Mouse (Mus musculus): ENCODE results near the gene Olfr574.

Gene Olfr574

DNA sequence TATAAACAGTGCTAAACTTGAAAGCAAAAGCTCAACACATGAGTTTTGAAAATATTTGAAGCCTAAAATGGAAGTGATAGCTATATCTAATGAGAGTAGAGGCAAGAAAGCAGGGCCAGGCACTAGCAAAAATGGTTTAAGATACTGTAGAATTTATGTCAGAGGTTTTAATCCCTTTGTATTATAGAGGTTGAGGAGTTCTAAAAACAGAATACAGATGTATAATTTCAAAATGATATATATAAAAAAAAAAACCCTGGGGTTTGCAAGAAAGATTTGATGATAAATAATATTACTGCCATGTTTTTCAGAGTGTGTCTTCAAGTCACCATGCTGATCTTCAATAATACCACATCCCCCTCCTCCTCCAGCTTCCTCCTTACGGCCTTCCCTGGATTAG, at the start of gene Olfr574:
TSS of gene Olfr574 (plus strand) at position 301 of the 400 bp plus-strand sequence.
- no peak for DNase-seq (ENCODE audit: inconsistent ontology term)

DNA sequence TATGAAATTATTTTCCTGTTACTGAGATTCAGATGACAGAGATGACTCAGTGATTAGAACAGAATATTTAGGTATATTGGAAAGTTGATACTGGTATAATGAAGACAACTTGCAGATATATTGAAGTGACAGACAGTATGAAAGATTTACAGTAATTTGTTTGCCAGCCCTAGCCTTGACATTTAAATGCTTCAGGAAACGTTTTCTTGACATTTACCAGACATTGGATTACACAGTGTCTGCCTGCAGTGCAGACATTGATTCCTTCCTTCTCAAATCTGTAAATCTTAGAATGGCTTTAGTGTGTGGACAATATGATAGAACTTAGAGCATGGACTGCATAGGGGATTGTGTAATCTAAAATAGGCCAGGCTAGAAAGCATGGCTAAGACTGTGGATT, 33.0 kb upstream of the Olfr574 start:
- DNase-seq (ENCODE audit: inconsistent ontology term), result no peak

GRCm38 (mm10) chr7:102916405-102916804, 31.9 kb upstream of the Olfr574 start:
- no peak for DNase-seq (ENCODE audit: inconsistent ontology term)

DNA sequence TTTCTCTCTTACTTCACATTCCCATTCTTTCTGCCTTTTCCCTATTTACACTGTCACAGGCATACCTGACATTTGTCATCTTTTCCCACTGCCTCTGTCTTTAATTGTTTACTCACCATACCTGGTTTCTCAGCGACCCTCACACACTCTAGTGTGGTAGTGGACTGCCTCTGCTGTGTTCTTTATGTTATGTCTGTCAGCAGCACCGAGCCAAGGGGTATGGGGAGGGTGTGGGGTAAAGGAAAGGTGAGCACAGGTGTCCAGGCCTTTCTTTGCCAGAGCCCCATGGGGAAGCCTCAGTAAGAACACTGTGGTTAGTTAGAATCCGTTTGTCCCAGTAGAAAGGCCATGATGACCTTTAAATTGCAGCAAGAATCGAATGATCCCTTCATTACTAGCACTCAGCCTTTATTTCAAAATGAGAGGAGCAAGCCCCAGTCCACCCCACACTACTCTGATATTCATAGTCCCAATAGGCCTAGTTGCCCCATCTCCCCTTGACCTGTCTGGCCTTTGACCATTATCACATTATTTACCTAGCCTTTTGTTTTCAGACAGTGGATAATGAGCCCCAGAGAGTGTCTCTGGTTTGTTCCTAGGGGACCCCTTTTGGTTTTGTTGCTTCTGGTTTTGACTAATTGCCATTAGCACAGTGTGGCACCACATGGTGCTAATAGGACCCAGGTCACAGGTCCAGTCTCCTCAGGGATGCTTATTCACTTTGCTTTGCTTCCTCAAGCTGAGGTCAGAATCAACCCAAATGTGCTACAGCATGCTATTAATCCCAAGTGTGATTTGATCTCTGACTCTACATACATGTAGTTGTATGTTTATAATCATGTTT, 31.0 kb upstream of the Olfr574 start, which contains the start of gene Olfr571:
TSS of gene Olfr571 (minus strand) at position 505 of the 844 bp plus-strand sequence.
- DNase-seq (ENCODE audit: inconsistent ontology term), result no peak

DNA sequence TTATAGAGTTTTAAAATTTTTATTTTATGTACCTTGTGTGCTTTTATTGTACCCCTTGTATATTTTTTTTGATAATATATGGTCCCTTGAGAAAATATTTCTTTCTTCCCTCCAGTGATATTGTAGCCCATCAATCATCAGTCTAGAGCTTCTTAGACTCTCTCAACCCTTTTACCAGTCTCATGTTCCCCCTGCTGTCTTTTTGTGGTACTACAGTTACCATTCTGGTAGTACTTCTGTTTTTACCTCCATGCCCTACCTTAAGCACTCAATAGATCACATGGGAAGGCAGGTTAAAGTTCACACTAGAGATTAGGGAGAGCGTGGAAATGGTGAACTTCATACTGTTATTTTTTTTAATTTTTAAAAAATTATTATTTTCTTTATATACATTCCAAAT, 28.6 kb upstream of the Olfr574 start:
- peak; percentile 4 for DNase-seq (ENCODE audit: inconsistent ontology term)

DNA sequence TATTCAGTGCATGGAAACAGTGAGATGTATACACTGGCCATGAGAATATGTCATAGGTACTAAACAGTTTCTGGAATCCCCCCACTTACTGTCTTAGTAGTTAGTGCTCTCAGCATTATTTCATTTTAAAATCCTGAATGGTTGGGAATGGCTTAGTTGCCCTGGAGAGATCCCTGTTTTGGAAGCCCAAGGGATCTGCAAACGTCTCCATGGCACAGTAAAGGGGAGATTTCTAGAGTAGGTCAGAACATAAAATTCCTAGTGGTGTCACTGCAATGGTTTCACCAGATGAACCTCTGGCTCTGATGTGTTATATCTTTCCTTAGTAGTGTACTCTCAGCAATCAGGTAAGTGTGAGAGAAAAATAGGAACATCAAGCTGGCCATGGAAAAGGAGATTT, 24.2 kb upstream of the Olfr574 start, which contains the start of gene Olfr572:
TSS of gene Olfr572 (plus strand) at position 301 of the 400 bp plus-strand sequence.
- no peak for DNase-seq (ENCODE audit: inconsistent ontology term)

- DNase-seq (ENCODE audit: inconsistent ontology term), result no peak
Measured at GRCm38 (mm10) chr7:102927105-102927504, 21.2 kb upstream of the Olfr574 start.

- no peak for DNase-seq (ENCODE audit: inconsistent ontology term)
Measured at GRCm38 (mm10) chr7:102942475-102942874, 5.8 kb upstream of the Olfr574 start, which contains the start of gene Olfr573-ps1. TSS of gene Olfr573-ps1 (minus strand) at chr7:102942575.

- DNase-seq (ENCODE audit: inconsistent ontology term), result no peak
Measured at GRCm38 (mm10) chr7:102943417-102943816, 4.8 kb upstream of the Olfr574 start.

- DNase-seq (ENCODE audit: inconsistent ontology term), result no peak
Measured at GRCm38 (mm10) chr7:102950732-102951131, 2.5 kb downstream of the Olfr574 start.

GRCm38 (mm10) chr7:102958137-102958536, 9.9 kb downstream of the Olfr574 start:
- no peak for DNase-seq (ENCODE audit: inconsistent ontology term)

GRCm38 (mm10) chr7:102958593-102958992, 10.3 kb downstream of the Olfr574 start, which contains the start of gene Olfr575:
TSS of gene Olfr575 (minus strand) at chr7:102958775.
- DNase-seq (ENCODE audit: inconsistent ontology term), result no peak

DNA sequence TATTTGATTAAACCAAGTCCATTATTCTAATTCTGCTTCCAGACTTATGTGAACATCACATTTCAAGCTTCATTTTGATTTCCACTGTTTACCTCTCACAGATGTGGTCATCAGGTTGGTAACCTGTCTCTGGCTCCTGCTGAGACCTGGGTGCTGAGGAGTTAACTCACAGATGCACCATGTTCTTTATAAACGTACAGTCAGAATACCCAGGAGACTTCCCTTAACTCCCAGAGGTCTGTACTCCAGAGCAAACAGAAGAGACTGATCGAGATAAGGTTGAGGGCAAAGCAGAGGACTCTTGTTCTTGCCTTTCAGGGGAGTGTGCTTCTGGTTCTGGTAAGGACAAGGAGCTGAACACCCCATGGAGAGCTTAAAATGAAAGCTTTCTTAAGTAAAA, 14.1 kb downstream of the Olfr574 start, which contains the start of gene Olfr576:
TSS of gene Olfr576 (plus strand) at position 301 of the 400 bp plus-strand sequence.
- no peak for DNase-seq (ENCODE audit: inconsistent ontology term)

DNA sequence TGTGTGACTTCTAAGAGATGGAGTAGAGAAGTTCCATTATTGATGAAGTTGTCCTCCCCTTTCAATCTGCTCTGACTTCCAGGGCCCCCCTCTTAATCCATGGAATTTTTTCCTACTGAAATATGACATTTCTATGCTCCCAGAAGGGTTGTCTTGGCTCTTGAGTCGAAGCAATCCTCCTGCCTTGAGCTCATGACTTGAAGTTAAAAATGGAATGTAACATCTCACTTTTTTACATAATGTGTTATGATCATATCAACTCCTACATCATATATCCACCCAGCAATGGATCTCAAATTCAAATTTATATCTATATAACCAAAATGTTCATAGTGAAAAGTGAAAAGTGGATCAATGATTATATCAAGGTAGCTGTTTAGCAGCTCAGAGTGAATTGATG, 26.1 kb downstream of the Olfr574 start:
- no peak for DNase-seq (ENCODE audit: inconsistent ontology term)

- no peak for DNase-seq (ENCODE audit: inconsistent ontology term)
Measured at GRCm38 (mm10) chr7:102975843-102976242, 27.6 kb downstream of the Olfr574 start, which contains the start of gene Olfr577. TSS of gene Olfr577 (minus strand) at chr7:102975943.

- no peak for DNase-seq (ENCODE audit: inconsistent ontology term)
Measured at GRCm38 (mm10) chr7:102989224-102989623, 41.0 kb downstream of the Olfr574 start, which contains the start of gene Olfr578. TSS of gene Olfr578 (minus strand) at chr7:102989324.
